Mouse (Mus musculus) MEL (cell line): Measurements from ENCODE around the gene Lrrfip1. TPM values are rescaled to one million over a fixed set of nuclear protein-coding genes. Genes with fewer than 3 reads are reported as not detected.

Experiments
- DNase-seq: peaks from one replicate; pipeline ENCODE4 v3.0.0; 2011; ENCODE audit warnings: low read depth, low spot score
- H3K27ac ChIP-seq: 2 replicates; pipeline ENCODE4 v1.5.1; 2012; ENCODE audit warnings: low read depth, mild to moderate bottlenecking, control low read depth, low read length, moderate library complexity; ENCODE audit not compliant: control insufficient read depth
- H3K27me3 ChIP-seq, 2 experiments: fragments of 150-350 bp in 1 of 2; sonication (generic) in 1 of 2; 2 replicates each; pipeline ENCODE4 v1.6.1; 2012; ENCODE audit warnings: low read length in 2 of 2, mild to moderate bottlenecking in 2 of 2, improper control_type of control experiment in 1 of 2, moderate library complexity in 1 of 2; ENCODE audit not compliant: insufficient read depth in 2 of 2, control insufficient read depth in 1 of 2
- H3K36me3 ChIP-seq, 2 experiments: 2 replicates each; pipeline ENCODE4 v1.6.1; 2012 to 2014; ENCODE audit warnings: low read length in 2 of 2, improper control_type of control experiment in 1 of 2, inconsistent platforms in 1 of 2, mild to moderate bottlenecking in 1 of 2; ENCODE audit not compliant: insufficient read depth in 2 of 2, control insufficient read depth in 1 of 2
- H3K4me1 ChIP-seq, 2 experiments: fragments of 150-350 bp in 1 of 2; sonication (generic) in 1 of 2; 2 replicates each; pipeline ENCODE4 v1.6.1; 2012; ENCODE audit warnings: low read length in 2 of 2, improper control_type of control experiment in 1 of 2, mild to moderate bottlenecking in 1 of 2; ENCODE audit not compliant: insufficient read depth in 2 of 2, control insufficient read depth in 1 of 2
- H3K4me3 ChIP-seq, 2 experiments: fragments of 150-350 bp in 1 of 2; sonication (generic) in 1 of 2; 2 replicates each; pipeline ENCODE4 v1.5.1; 2012; ENCODE audit warnings: low read depth in 2 of 2, low read length in 2 of 2, mild to moderate bottlenecking in 2 of 2, moderate library complexity in 2 of 2, control low read depth in 1 of 2, improper control_type of control experiment in 1 of 2; ENCODE audit not compliant: control insufficient read depth in 1 of 2, insufficient read depth in 1 of 2
- H3K79me2 ChIP-seq: 2 replicates; pipeline ENCODE4 v1.6.1; 2012; ENCODE audit warnings: mild to moderate bottlenecking, low read length, moderate library complexity; ENCODE audit not compliant: control insufficient read depth, poor library complexity, insufficient read depth
- H3K9ac ChIP-seq: 2 replicates; pipeline ENCODE4 v1.6.1; 2012; ENCODE audit warnings: low read depth, mild to moderate bottlenecking, control low read depth, low read length, moderate library complexity; ENCODE audit not compliant: control insufficient read depth, poor library complexity, severe bottlenecking
- H3K9me3 ChIP-seq: fragments of 150-350 bp; sonication (generic); replicated peaks from 2 replicates; pipeline ENCODE4 v1.6.1; 2012; ENCODE audit warnings: mild to moderate bottlenecking, low read length, improper control_type of control experiment, moderate library complexity; ENCODE audit not compliant: insufficient read depth
- BHLHE40 ChIP-seq: IDR thresholded peaks from 2 replicates; pipeline ENCODE4 v1.6.1; 2012; ENCODE audit warnings: low read depth, mild to moderate bottlenecking, inconsistent platforms, low read length, improper control_type of control experiment, borderline replicate concordance
- CTCF ChIP-seq, 3 experiments: IDR thresholded peaks in 2 of 3; conservative IDR thresholded peaks in 1 of 3; 2 replicates each; pipeline ENCODE4 v1.5.1; 2011 to 2012; ENCODE audit warnings: low read length in 3 of 3, low read depth in 2 of 3, mild to moderate bottlenecking in 2 of 3, improper control_type of control experiment in 1 of 3, inconsistent platforms in 1 of 3, mixed read lengths in 1 of 3, moderate library complexity in 1 of 3; ENCODE audit not compliant: control insufficient read depth in 1 of 3, insufficient read depth in 1 of 3, poor library complexity in 1 of 3, severe bottlenecking in 1 of 3
- E2F4 ChIP-seq: IDR thresholded peaks from 2 replicates; pipeline ENCODE4 v1.6.1; 2011; ENCODE audit warnings: low read depth, low read length, improper control_type of control experiment, borderline replicate concordance
- ELF1 ChIP-seq: IDR thresholded peaks from 2 replicates; pipeline ENCODE4 v1.6.1; 2014; ENCODE audit warnings: low read depth, mild to moderate bottlenecking, inconsistent platforms, low read length, improper control_type of control experiment, moderate library complexity
- EP300 ChIP-seq, 2 experiments: IDR thresholded peaks; 2 replicates each; pipeline ENCODE4 v1.6.1; 2011; ENCODE audit warnings: improper control_type of control experiment in 2 of 2, low read length in 2 of 2, low read depth in 1 of 2, mild to moderate bottlenecking in 1 of 2
- ETS1 ChIP-seq: IDR thresholded peaks from 2 replicates; pipeline ENCODE4 v1.6.1; 2012; ENCODE audit warnings: low read depth, mild to moderate bottlenecking, inconsistent platforms, low read length, improper control_type of control experiment, moderate library complexity
- GATA1 ChIP-seq: IDR thresholded peaks from 2 replicates; pipeline ENCODE4 v1.6.1; 2011; ENCODE audit warnings: low read depth, low read length, improper control_type of control experiment
- HCFC1 ChIP-seq: IDR thresholded peaks from 2 replicates; pipeline ENCODE4 v1.6.1; 2012; ENCODE audit warnings: low read depth, mild to moderate bottlenecking, inconsistent platforms, low read length, improper control_type of control experiment, moderate library complexity
- MAZ ChIP-seq: IDR thresholded peaks from 2 replicates; pipeline ENCODE4 v1.6.1; 2012; ENCODE audit warnings: low read depth, mild to moderate bottlenecking, inconsistent platforms, low read length, improper control_type of control experiment
- MYB ChIP-seq: IDR thresholded peaks from 2 replicates; pipeline ENCODE4 v1.6.1; 2011; ENCODE audit warnings: mild to moderate bottlenecking, low read depth, low read length, improper control_type of control experiment
- POLR2AphosphoS2 ChIP-seq: IDR thresholded peaks from 2 replicates; pipeline ENCODE4 v1.6.1; 2011; ENCODE audit warnings: low read length, improper control_type of control experiment
- TBP ChIP-seq: IDR thresholded peaks from 2 replicates; pipeline ENCODE4 v1.8.0; 2011; ENCODE audit warnings: low read depth, low read length, improper control_type of control experiment
- TCF12 ChIP-seq: IDR thresholded peaks from 2 replicates; pipeline ENCODE4 v1.6.1; 2014; ENCODE audit warnings: low read depth, mild to moderate bottlenecking, inconsistent platforms, low read length, improper control_type of control experiment, moderate library complexity
- USF2 ChIP-seq, 2 experiments: IDR thresholded peaks; 2 replicates each; pipeline ENCODE4 v1.6.1; 2011 to 2012; ENCODE audit warnings: improper control_type of control experiment in 2 of 2, low read length in 2 of 2, borderline replicate concordance in 1 of 2, inconsistent platforms in 1 of 2, low read depth in 1 of 2, mild to moderate bottlenecking in 1 of 2; ENCODE audit not compliant: insufficient read depth in 1 of 2
- ZC3H11A ChIP-seq: IDR thresholded peaks from 2 replicates; pipeline ENCODE4 v1.6.1; 2012; ENCODE audit warnings: low read depth, mild to moderate bottlenecking, inconsistent platforms, low read length, improper control_type of control experiment
- polyA plus RNA-seq, 2 experiments: library from polyadenylated mRNA; stranded (reverse) in 1 of 2; unstranded in 1 of 2; fragments of >175 nt in 1 of 2; fragments of >200 nt in 1 of 2; gene quantifications; 2 replicates each; pipeline versions ENCODE4 v1.2.1 to v1.2.4; 2012; ENCODE audit warnings: low replicate concordance in 2 of 2, low read depth in 1 of 2; ENCODE audit not compliant: insufficient read length in 2 of 2, insufficient read depth in 1 of 2, missing spikeins in 1 of 2
- total RNA-seq: library from RNA; depleted of rRNA; stranded (reverse); fragments of 300-350 nt; gene quantifications from 2 replicates; pipeline ENCODE4 v1.2.3, GENCODE M21; 2012

Gene Lrrfip1
- total and polyA plus RNA-seq, 3 experiments = 12.9 to 15.4 TPM; not detected in 1

GRCm38 (mm10) chr1:91038010-91038409, 39.5 kb downstream of the Lrrfip1 start:
- H3K79me2 ChIP-seq = no peaks in the 10 kb centered on the region
- no peak overlapping the region for H3K4me3 ChIP-seq
- H3K4me1 ChIP-seq = peaks cover 5 to 30% of the 10 kb centered on the region in 2 experiments; a peak in 3 of 4 replicates
- H3K27me3 ChIP-seq = no peaks in the 10 kb centered on the region
- no peak overlapping the region for H3K9ac ChIP-seq
- no peak overlapping the region for H3K27ac ChIP-seq
- peaks cover 0 to 22% of the 10 kb centered on the region in 2 experiments; a peak in 2 of 4 replicates for H3K36me3 ChIP-seq
- TF ChIP-seq CTCF (IDR thresholded peaks at IDR 0.05 in 2 of 3, conservative IDR thresholded peaks at IDR 0.05 in 1 of 3; ENCODE audit: control insufficient read depth in 1 of 3, insufficient read depth in 1 of 3, low read depth in 2 of 3, low read length in 3 of 3, poor library complexity in 1 of 3, severe bottlenecking in 1 of 3) (peak; percentile 21 to 44 (median 22); a peak in 4 of 6 replicates), TCF12 (no peak)
- TF ChIP-seq, all 39 proteins: peak for 1
- DNase-seq = no peak
- H3K9me3 ChIP-seq = no peaks in the 10 kb centered on the region

GRCm38 (mm10) chr1:91038531-91038930, 40.0 kb downstream of the Lrrfip1 start:
- Histone ChIP-seq H3K27me3 (no peaks in the 10 kb centered on the region), H3K9me3 (no peaks in the 10 kb centered on the region), H3K36me3 (peaks cover 0 to 22% of the 10 kb centered on the region in 2 experiments; a peak in 2 of 4 replicates), H3K4me3 (no peak overlapping the region), H3K9ac (no peak overlapping the region), H3K4me1 (peaks cover 5 to 33% of the 10 kb centered on the region in 2 experiments; a peak in 3 of 4 replicates), H3K79me2 (no peaks in the 10 kb centered on the region), H3K27ac (no peak overlapping the region)
- TF ChIP-seq ZC3H11A (no peak), ETS1 (no peak), USF2 (IDR thresholded peaks at IDR 0.05; ENCODE audit: borderline replicate concordance in 1 of 2, insufficient read depth in 1 of 2, low read depth in 1 of 2, low read length in 2 of 2) (no peak), MAZ (no peak), HCFC1 (no peak), ELF1 (no peak), E2F4 (no peak)
- DNase-seq = no peak

- TF ChIP-seq TBP (no peak), POLR2AphosphoS2 (no peak), GATA1 (peak; percentile 71), ETS1 (peak; percentile 53; the same call in 1 of the 2 replicates), MYB (no peak), EP300 (IDR thresholded peaks at IDR 0.05; ENCODE audit: low read depth in 1 of 2, low read length in 2 of 2) (peak; percentile 54 to 67; a peak in 3 of 4 replicates), TCF12 (peak; percentile 40; the same call in 1 of the 2 replicates), BHLHE40 (no peak)
- TF ChIP-seq, all 39 proteins: peak for 4
These were observed 43.1 kb downstream of the Lrrfip1 start for GRCm38 (mm10) chr1:91041605-91042004.

More at GRCm38 (mm10) chr1:91041605-91042004, 43.1 kb downstream of the Lrrfip1 start:
- Histone ChIP-seq H3K9ac (no peak overlapping the region), H3K27ac (no peak overlapping the region), H3K4me1 (peaks cover 10 to 25% of the 10 kb centered on the region in 2 experiments), H3K9me3 (no peaks in the 10 kb centered on the region), H3K27me3 (no peaks in the 10 kb centered on the region), H3K79me2 (no peaks in the 10 kb centered on the region), H3K4me3 (no peak overlapping the region), H3K36me3 (peaks cover 0 to 18% of the 10 kb centered on the region in 2 experiments; a peak in 2 of 4 replicates)
- DNase-seq = peak; percentile 54
